Mouse (Mus musculus): ENCODE data around the gene Dcun1d3. TPM values are rescaled to one million over a fixed set of nuclear protein-coding genes. Genes with fewer than 3 reads are reported as not detected.

Gene Dcun1d3
- total and polyA plus RNA-seq, 3 experiments = 2.5 to 5.6 TPM; not detected in 1

GRCm38 (mm10) chr7:119850737-119851136 lies 45.4 kb downstream of the Dcun1d3 start:
- no peak overlapping the region for H3K9ac ChIP-seq (ENCODE audit: control insufficient read depth, low read depth, low read length, poor library complexity, severe bottlenecking)
- no peak overlapping the region for H3K4me3 ChIP-seq (ENCODE audit: control insufficient read depth in 1 of 2, insufficient read depth in 1 of 2, low read depth in 2 of 2, low read length in 2 of 2)
- peaks cover 7 to 16% of the 10 kb centered on the region in 2 experiments for H3K4me1 ChIP-seq (ENCODE audit: control insufficient read depth in 1 of 2, insufficient read depth in 2 of 2, low read length in 2 of 2)
- no peak overlapping the region for H3K27ac ChIP-seq (ENCODE audit: control insufficient read depth, low read depth, low read length)
- no peaks in the 10 kb centered on the region for H3K79me2 ChIP-seq (ENCODE audit: control insufficient read depth, insufficient read depth, low read length, poor library complexity)
- no peaks in the 10 kb centered on the region for H3K9me3 ChIP-seq (replicated peaks; ENCODE audit: insufficient read depth, low read length)
- TF ChIP-seq MAZ (IDR thresholded peaks at IDR 0.05; ENCODE audit: low read depth, low read length) (no peak), GABPA (IDR thresholded peaks at IDR 0.05; ENCODE audit: low read depth, low read length) (no peak), POLR2A (IDR thresholded peaks at IDR 0.05; ENCODE audit: control insufficient read depth in 1 of 2, insufficient read depth in 1 of 2, low read depth in 1 of 2, low read length in 2 of 2, poor library complexity in 1 of 2) (no peak), CHD1 (IDR thresholded peaks at IDR 0.05; ENCODE audit: low read depth, low read length) (no peak), SMC3 (IDR thresholded peaks at IDR 0.05; ENCODE audit: low read depth, low read length) (no peak), TBP (IDR thresholded peaks at IDR 0.05; ENCODE audit: low read depth, low read length) (no peak)
- no peaks in the 10 kb centered on the region for H3K27me3 ChIP-seq (ENCODE audit: control insufficient read depth in 1 of 2, insufficient read depth in 2 of 2, low read length in 2 of 2)
- H3K36me3 ChIP-seq (ENCODE audit: control insufficient read depth in 1 of 2, insufficient read depth in 2 of 2, low read length in 2 of 2) = peaks cover 10 to 20% of the 10 kb centered on the region in 2 experiments
- DNase-seq (ENCODE audit: low read depth, low spot score) = no peak

DNA sequence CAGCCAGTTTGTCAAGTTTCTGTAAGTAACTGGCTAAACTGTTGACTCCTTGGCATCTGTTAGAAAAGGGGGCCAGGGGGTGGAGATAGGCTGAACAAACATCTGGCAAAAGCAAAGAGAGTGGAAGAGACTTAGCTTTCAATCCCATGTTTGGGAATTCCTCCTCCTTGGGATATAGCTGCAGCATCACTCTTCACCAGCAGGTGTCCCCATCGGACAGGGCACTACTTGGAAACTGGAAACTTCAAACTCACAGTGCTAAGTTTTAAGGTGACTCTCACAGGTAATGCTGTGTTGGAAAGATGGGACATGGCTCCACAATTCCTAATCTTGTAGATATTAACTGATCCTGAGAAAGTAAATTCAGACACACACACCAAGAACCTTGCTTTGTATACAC lies 47.0 kb downstream of the Dcun1d3 start:
- peak; percentile 36 for DNase-seq (ENCODE audit: low read depth, low spot score)
- no peaks in the 10 kb centered on the region for H3K9me3 ChIP-seq (replicated peaks; ENCODE audit: insufficient read depth, low read length)
- no peak overlapping the region for H3K4me3 ChIP-seq (ENCODE audit: control insufficient read depth in 1 of 2, insufficient read depth in 1 of 2, low read depth in 2 of 2, low read length in 2 of 2)
- no peaks in the 10 kb centered on the region for H3K79me2 ChIP-seq (ENCODE audit: control insufficient read depth, insufficient read depth, low read length, poor library complexity)
- H3K4me1 ChIP-seq (ENCODE audit: control insufficient read depth in 1 of 2, insufficient read depth in 2 of 2, low read length in 2 of 2) = peaks cover 6 to 12% of the 10 kb centered on the region in 2 experiments
- H3K27me3 ChIP-seq (ENCODE audit: control insufficient read depth in 1 of 2, insufficient read depth in 2 of 2, low read length in 2 of 2) = no peaks in the 10 kb centered on the region
- H3K36me3 ChIP-seq (ENCODE audit: control insufficient read depth in 1 of 2, insufficient read depth in 2 of 2, low read length in 2 of 2) = peaks cover 10 to 16% of the 10 kb centered on the region in 2 experiments
- no peak overlapping the region for H3K27ac ChIP-seq (ENCODE audit: control insufficient read depth, low read depth, low read length)
- H3K9ac ChIP-seq (ENCODE audit: control insufficient read depth, low read depth, low read length, poor library complexity, severe bottlenecking) = no peak overlapping the region
- TF ChIP-seq EP300 (IDR thresholded peaks at IDR 0.05; ENCODE audit: low read depth in 1 of 2, low read length in 2 of 2) (no peak), RAD21 (IDR thresholded peaks at IDR 0.05; ENCODE audit: low read depth, low read length) (peak; percentile 79), ZC3H11A (IDR thresholded peaks at IDR 0.05; ENCODE audit: low read depth, low read length) (peak; percentile 67), CTCF (IDR thresholded peaks at IDR 0.05 in 2 of 3, conservative IDR thresholded peaks at IDR 0.05 in 1 of 3; ENCODE audit: control insufficient read depth in 1 of 3, insufficient read depth in 1 of 3, low read depth in 2 of 3, low read length in 3 of 3, poor library complexity in 1 of 3, severe bottlenecking in 1 of 3) (peak; percentile 77 to 93 (median 82)), ELF1 (IDR thresholded peaks at IDR 0.05; ENCODE audit: low read depth, low read length) (no peak), SMC3 (IDR thresholded peaks at IDR 0.05; ENCODE audit: low read depth, low read length) (peak; percentile 73)

DNA sequence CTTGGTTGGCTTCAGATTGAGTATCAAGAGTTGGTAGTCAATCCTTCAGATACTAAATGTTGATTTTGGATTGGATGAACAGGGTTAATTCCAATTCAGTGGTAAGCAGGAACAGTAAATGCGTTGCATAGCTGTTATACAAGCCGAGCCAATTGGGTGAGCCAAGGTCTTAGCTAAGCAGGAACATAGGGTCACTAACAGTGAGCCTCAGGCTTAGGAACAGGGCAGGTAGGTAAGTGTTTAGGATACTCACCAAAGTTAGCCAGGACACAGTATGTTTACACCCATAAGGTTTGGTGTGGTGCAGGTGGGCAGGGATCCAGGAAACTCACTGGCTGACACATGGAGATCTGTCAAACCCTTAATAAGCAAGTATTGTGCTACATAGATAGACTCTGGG lies 48.7 kb downstream of the Dcun1d3 start:
- Histone ChIP-seq H3K27ac (ENCODE audit: control insufficient read depth, low read depth, low read length) (no peak overlapping the region), H3K36me3 (ENCODE audit: control insufficient read depth in 1 of 2, insufficient read depth in 2 of 2, low read length in 2 of 2) (peaks cover 13 to 14% of the 10 kb centered on the region in 2 experiments), H3K79me2 (ENCODE audit: control insufficient read depth, insufficient read depth, low read length, poor library complexity) (no peaks in the 10 kb centered on the region), H3K9me3 (replicated peaks; ENCODE audit: insufficient read depth, low read length) (no peaks in the 10 kb centered on the region), H3K4me3 (ENCODE audit: control insufficient read depth in 1 of 2, insufficient read depth in 1 of 2, low read depth in 2 of 2, low read length in 2 of 2) (no peak overlapping the region), H3K9ac (ENCODE audit: control insufficient read depth, low read depth, low read length, poor library complexity, severe bottlenecking) (no peak overlapping the region), H3K4me1 (ENCODE audit: control insufficient read depth in 1 of 2, insufficient read depth in 2 of 2, low read length in 2 of 2) (peaks cover 6 to 12% of the 10 kb centered on the region in 2 experiments), H3K27me3 (ENCODE audit: control insufficient read depth in 1 of 2, insufficient read depth in 2 of 2, low read length in 2 of 2) (no peaks in the 10 kb centered on the region)
- DNase-seq (ENCODE audit: low read depth, low spot score) = no peak
- no peak for TF ChIP-seq USF1 (IDR thresholded peaks at IDR 0.05; ENCODE audit: low read depth, low read length)
- TF ChIP-seq HCFC1 (IDR thresholded peaks at IDR 0.05; ENCODE audit: low read depth, low read length) = no peak
- no peak for TF ChIP-seq POLR2A (IDR thresholded peaks at IDR 0.05; ENCODE audit: control insufficient read depth in 1 of 2, insufficient read depth in 1 of 2, low read depth in 1 of 2, low read length in 2 of 2, poor library complexity in 1 of 2)
- TF ChIP-seq EP300 (IDR thresholded peaks at IDR 0.05; ENCODE audit: low read depth in 1 of 2, low read length in 2 of 2) = no peak
